Mouse (Mus musculus): ENCODE data around the gene Alox5. TPM values are rescaled to one million over a fixed set of nuclear protein-coding genes. Genes with fewer than 3 reads are reported as not detected.
A peak's percentile ranks its signal among the peaks of the same experiment; 100 is the strongest.

The Alox5 gene
- polyA plus RNA-seq, 1 experiment from 2014 or later, result 0.78 TPM

GRCm38 (mm10) chr6:116394916-116395648, 65.9 kb downstream of the Alox5 start:
- Histone ChIP-seq H3K4me1 (peaks cover 23% of the 10 kb centered on the region), H3K27ac (no peak overlapping the region), H3K9me3 (no peaks in the 10 kb centered on the region), H3K36me3 (replicated peaks) (no peaks in the 10 kb centered on the region), H3K27me3 (ENCODE audit: poor library complexity, severe bottlenecking) (no peaks in the 10 kb centered on the region), H3K4me3 (no peak overlapping the region)
- DNase-seq (ENCODE audit: extremely low spot score, low spot score), result no peak
- 75% methylated on average over 2 of the region's 2 CpGs for WGBS

- no peaks in the 10 kb centered on the region for H3K36me3 ChIP-seq (replicated peaks)
- no peak overlapping the region for H3K4me3 ChIP-seq
- no peaks in the 10 kb centered on the region for H3K9me3 ChIP-seq
- H3K27ac ChIP-seq, result no peak overlapping the region
- H3K27me3 ChIP-seq (ENCODE audit: poor library complexity, severe bottlenecking), result no peaks in the 10 kb centered on the region
- H3K4me1 ChIP-seq, result peaks cover 17% of the 10 kb centered on the region
- DNase-seq (ENCODE audit: extremely low spot score, low spot score), result no peak
Observed at GRCm38 (mm10) chr6:116389481-116389880, 71.5 kb downstream of the Alox5 start.

- 96% methylated on average over 1 of the region's 1 CpGs for WGBS
Observed at GRCm38 (mm10) chr6:116388068-116388467, 72.9 kb downstream of the Alox5 start.

GRCm38 (mm10) chr6:116386506-116386905, 74.5 kb downstream of the Alox5 start:
- Histone ChIP-seq H3K27ac (no peak overlapping the region), H3K4me1 (peaks cover 17% of the 10 kb centered on the region), H3K9me3 (no peaks in the 10 kb centered on the region), H3K36me3 (replicated peaks) (no peaks in the 10 kb centered on the region), H3K27me3 (ENCODE audit: poor library complexity, severe bottlenecking) (no peaks in the 10 kb centered on the region), H3K4me3 (no peak overlapping the region)
- no peak for DNase-seq (ENCODE audit: extremely low spot score, low spot score)
- 72% methylated on average over 3 of the region's 3 CpGs for WGBS

More at GRCm38 (mm10) chr6:116388068-116388467, 72.9 kb downstream of the Alox5 start:
- H3K4me3 ChIP-seq, result no peak overlapping the region
- peaks cover 17% of the 10 kb centered on the region for H3K4me1 ChIP-seq
- no peak for DNase-seq (ENCODE audit: extremely low spot score, low spot score)
- H3K9me3 ChIP-seq, result no peaks in the 10 kb centered on the region
- H3K27me3 ChIP-seq (ENCODE audit: poor library complexity, severe bottlenecking), result no peaks in the 10 kb centered on the region
- no peak overlapping the region for H3K27ac ChIP-seq
- no peaks in the 10 kb centered on the region for H3K36me3 ChIP-seq (replicated peaks)

DNA sequence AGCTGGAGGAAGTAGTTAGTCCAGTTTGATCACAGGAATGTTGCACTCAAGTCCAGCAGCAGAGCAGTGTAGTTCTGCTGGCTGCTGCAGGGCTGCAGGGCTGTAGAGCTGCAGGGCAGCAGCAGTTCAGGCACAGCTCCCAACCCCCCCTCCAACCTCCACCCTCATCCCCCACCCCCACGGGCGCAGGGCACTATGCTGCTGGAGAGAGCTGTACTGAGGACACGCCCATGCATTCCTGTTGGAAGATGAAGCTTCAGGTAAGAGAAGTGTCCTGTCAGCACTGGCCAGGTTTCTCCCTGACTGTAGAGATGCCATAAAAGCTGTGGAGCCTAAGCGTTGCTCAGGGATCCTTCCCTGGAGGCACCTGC, 74.9 kb downstream of the Alox5 start:
- Histone ChIP-seq H3K4me1 (peaks cover 17% of the 10 kb centered on the region), H3K27me3 (ENCODE audit: poor library complexity, severe bottlenecking) (no peaks in the 10 kb centered on the region), H3K4me3 (no peak overlapping the region), H3K9me3 (no peaks in the 10 kb centered on the region), H3K27ac (0 out of 2 replicates have a peak overlapping the region, but pooled peaks have one; percentile 21), H3K36me3 (replicated peaks) (no peaks in the 10 kb centered on the region)
- no peak for DNase-seq (ENCODE audit: extremely low spot score, low spot score)
- WGBS, result 32% methylated on average over 4 of the region's 4 CpGs

- peaks cover 17% of the 10 kb centered on the region for H3K4me1 ChIP-seq
- H3K36me3 ChIP-seq (replicated peaks), result no peaks in the 10 kb centered on the region
- WGBS, result 53% methylated on average over 5 of the region's 5 CpGs
- H3K9me3 ChIP-seq, result no peaks in the 10 kb centered on the region
- H3K27ac ChIP-seq, result peak overlapping the region; percentile 21; the same call in 1 of the 2 replicates
- DNase-seq (ENCODE audit: extremely low spot score, low spot score), result no peak
- H3K4me3 ChIP-seq, result no peak overlapping the region
- H3K27me3 ChIP-seq (ENCODE audit: poor library complexity, severe bottlenecking), result no peaks in the 10 kb centered on the region
Observed at GRCm38 (mm10) chr6:116385194-116386044, 75.6 kb downstream of the Alox5 start.

GRCm38 (mm10) chr6:116383582-116383981, 77.4 kb downstream of the Alox5 start:
- Histone ChIP-seq H3K27me3 (ENCODE audit: poor library complexity, severe bottlenecking) (no peaks in the 10 kb centered on the region), H3K36me3 (replicated peaks) (peaks cover 6% of the 10 kb centered on the region; the same call in 1 of the 2 replicates), H3K9me3 (no peaks in the 10 kb centered on the region), H3K4me3 (no peak overlapping the region), H3K4me1 (peaks cover 17% of the 10 kb centered on the region), H3K27ac (no peak overlapping the region)
- WGBS, result 94% methylated on average over 10 of the region's 10 CpGs
- DNase-seq (ENCODE audit: extremely low spot score, low spot score), result no peak

DNA sequence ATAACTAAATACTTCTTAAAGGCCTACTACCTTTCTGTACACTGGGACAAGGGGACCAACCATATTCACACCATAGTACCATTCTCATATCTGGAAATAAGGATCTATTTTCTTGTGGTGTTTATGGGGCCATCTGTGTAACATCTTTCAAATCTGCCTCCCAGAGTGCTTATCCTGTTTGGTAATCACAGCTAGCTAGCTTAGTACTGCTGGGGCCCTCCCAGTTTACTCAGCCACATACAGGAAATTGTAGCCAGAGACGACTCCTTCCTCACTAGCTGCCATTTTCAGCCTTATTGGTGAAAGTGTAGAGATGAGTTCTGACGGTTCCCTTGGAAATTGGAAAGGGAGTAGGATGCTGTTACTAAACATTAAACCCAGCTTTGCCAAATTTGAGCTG, 79.4 kb downstream of the Alox5 start:
- H3K27me3 ChIP-seq (ENCODE audit: poor library complexity, severe bottlenecking), result no peaks in the 10 kb centered on the region
- no peak for DNase-seq (ENCODE audit: extremely low spot score, low spot score)
- H3K4me3 ChIP-seq, result no peak overlapping the region
- no peak overlapping the region for H3K27ac ChIP-seq
- no peaks in the 10 kb centered on the region for H3K9me3 ChIP-seq
- 81% methylated on average over 2 of the region's 2 CpGs for WGBS
- H3K4me1 ChIP-seq, result peaks cover 17% of the 10 kb centered on the region
- H3K36me3 ChIP-seq (replicated peaks), result peaks cover 9% of the 10 kb centered on the region

GRCm38 (mm10) chr6:116380157-116380556, 80.8 kb downstream of the Alox5 start:
- Histone ChIP-seq H3K27me3 (ENCODE audit: poor library complexity, severe bottlenecking) (no peaks in the 10 kb centered on the region), H3K4me3 (no peak overlapping the region), H3K4me1 (peaks cover 2% of the 10 kb centered on the region), H3K27ac (no peak overlapping the region), H3K36me3 (replicated peaks) (peaks cover 10% of the 10 kb centered on the region), H3K9me3 (no peaks in the 10 kb centered on the region)
- WGBS, result 68% methylated on average over 3 of the region's 3 CpGs
- no peak for DNase-seq (ENCODE audit: extremely low spot score, low spot score)

- Histone ChIP-seq H3K36me3 (replicated peaks) (peaks cover 10% of the 10 kb centered on the region), H3K27ac (no peak overlapping the region), H3K9me3 (no peaks in the 10 kb centered on the region), H3K27me3 (ENCODE audit: poor library complexity, severe bottlenecking) (no peaks in the 10 kb centered on the region), H3K4me1 (no peaks in the 10 kb centered on the region), H3K4me3 (no peak overlapping the region)
- DNase-seq (ENCODE audit: extremely low spot score, low spot score), result no peak
- 93% methylated on average over 7 of the region's 7 CpGs for WGBS
Observed at GRCm38 (mm10) chr6:116378892-116379291, 82.1 kb downstream of the Alox5 start.

GRCm38 (mm10) chr6:116374618-116375017, 86.4 kb downstream of the Alox5 start:
- no peak overlapping the region for H3K27ac ChIP-seq
- DNase-seq (ENCODE audit: extremely low spot score, low spot score), result no peak
- no peaks in the 10 kb centered on the region for H3K4me1 ChIP-seq
- no peak overlapping the region for H3K4me3 ChIP-seq
- peaks cover 10% of the 10 kb centered on the region for H3K36me3 ChIP-seq (replicated peaks)
- no peaks in the 10 kb centered on the region for H3K27me3 ChIP-seq (ENCODE audit: poor library complexity, severe bottlenecking)
- no peaks in the 10 kb centered on the region for H3K9me3 ChIP-seq

DNA sequence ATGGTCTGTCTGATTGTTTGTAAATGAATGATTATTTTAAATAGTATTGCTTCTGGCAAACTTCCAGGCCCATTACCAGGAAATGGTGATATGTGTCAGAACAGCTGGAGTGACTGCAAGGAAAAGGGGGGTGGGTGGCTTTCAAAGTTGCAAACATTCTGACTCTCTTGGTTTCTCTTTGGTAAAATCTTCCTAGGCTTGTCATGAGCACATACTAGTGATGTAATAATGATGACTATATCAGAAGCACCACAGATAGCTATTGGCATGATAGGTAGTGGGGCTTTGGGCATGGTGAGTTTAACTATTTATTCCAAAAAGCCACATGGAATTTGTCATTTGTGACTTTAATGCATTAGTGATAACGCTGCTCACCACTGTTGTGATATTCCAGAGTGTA, 86.8 kb downstream of the Alox5 start:
- Histone ChIP-seq H3K9me3 (no peaks in the 10 kb centered on the region), H3K27ac (no peak overlapping the region), H3K36me3 (replicated peaks) (peaks cover 9% of the 10 kb centered on the region), H3K4me3 (no peak overlapping the region), H3K27me3 (ENCODE audit: poor library complexity, severe bottlenecking) (no peaks in the 10 kb centered on the region), H3K4me1 (no peaks in the 10 kb centered on the region)
- 89% methylated on average over 1 of the region's 1 CpGs for WGBS
- DNase-seq (ENCODE audit: extremely low spot score, low spot score), result no peak

GRCm38 (mm10) chr6:116371500-116371899, 89.5 kb downstream of the Alox5 start:
- no peaks in the 10 kb centered on the region for H3K9me3 ChIP-seq
- H3K27ac ChIP-seq, result no peak overlapping the region
- 95% methylated on average over 3 of the region's 3 CpGs for WGBS
- no peaks in the 10 kb centered on the region for H3K36me3 ChIP-seq (replicated peaks)
- H3K4me3 ChIP-seq, result no peak overlapping the region
- H3K27me3 ChIP-seq (ENCODE audit: poor library complexity, severe bottlenecking), result no peaks in the 10 kb centered on the region
- DNase-seq (ENCODE audit: extremely low spot score, low spot score), result no peak
- H3K4me1 ChIP-seq, result no peaks in the 10 kb centered on the region

All from forebrain, embryonic 10.5 days (tissue).